Comparison of ENCODE assay signal across 16 mouse cellular contexts in genomic region chr13:57943900-57944299, GRCm38 (mm10). TPM values are rescaled to one million over a fixed set of nuclear protein-coding genes. Genes with fewer than 3 reads are reported as not detected.
A peak's percentile ranks its signal among the peaks of the same experiment; 100 is the strongest.
DNase-seq lines count a peak whose midpoint lies in the region; TF ChIP-seq lines count a peak whose summit lies in the region.
"Had no signal": no experiment of that assay in that cellular context is flagged by ENCODE, and none has a peak within 500 bp of the region (broad histone marks: within the 10 kb centered on the region; RNA-seq: fewer than 3 reads in every experiment).

No protein-coding gene starts in this region.

- intact Hi-C loops in heart, adult 2 months (cut with DNase I) = no loop called here
- intact Hi-C loops in left cerebral cortex, postnatal 36 days (cut with DNase I) = no loop called here

- no peak for TF ChIP-seq POLR2A in heart, adult 2 months (IDR thresholded peaks at IDR 0.05; ENCODE audit: insufficient read depth, low read depth, low read length)

- no peaks in the 10 kb centered on the region for H3K79me2 ChIP-seq in heart, adult 2 months (replicated peaks; ENCODE audit: control insufficient read depth, insufficient read depth, low read length)

- no peak overlapping the region for H3K4me3 ChIP-seq in heart, adult 2 months
- H3K4me3 ChIP-seq: embryonic facial prominence, embryonic 10.5 days; embryonic facial prominence, embryonic 12.5 days; forebrain, embryonic 13.5 days; forebrain, embryonic 15.5 days had no signal

- TF ChIP-seq CTCF in heart, adult 2 months (IDR thresholded peaks at IDR 0.05) = no peak

- TF ChIP-seq EP300 in heart, adult 2 months (IDR thresholded peaks at IDR 0.05; ENCODE audit: insufficient read depth, low read depth, low read length) = no peak

- H3K36me3 ChIP-seq in heart, adult 2 months (ENCODE audit: control insufficient read depth, insufficient read depth, low read length) = no peaks in the 10 kb centered on the region
- H3K36me3 ChIP-seq: embryonic facial prominence, embryonic 10.5 days; embryonic facial prominence, embryonic 12.5 days; forebrain, embryonic 15.5 days had no signal

- H3K9ac ChIP-seq in heart, adult 2 months (ENCODE audit: low read depth, low read length) = no peak overlapping the region
- H3K9ac ChIP-seq: embryonic facial prominence, embryonic 12.5 days; forebrain, embryonic 13.5 days; forebrain, embryonic 15.5 days; forebrain, postnatal 0 days had no signal

- H3K27me3 ChIP-seq in heart, adult 2 months (ENCODE audit: control insufficient read depth, insufficient read depth, low read length) = no peaks in the 10 kb centered on the region
- H3K27me3 ChIP-seq: embryonic facial prominence, embryonic 12.5 days; forebrain, embryonic 13.5 days; forebrain, embryonic 15.5 days had no signal

- no peaks in the 10 kb centered on the region; the same call in 1 of the 2 replicates for H3K4me1 ChIP-seq in heart, adult 2 months (ENCODE audit: control insufficient read depth, insufficient read depth, low read length)

- peak; percentile 52 to 59 for DNase-seq in cerebellum, postnatal 10 days
- no peak for DNase-seq in cerebellum, postnatal 36 days
- DNase-seq in heart, adult 11 months = peak; percentile 64
- DNase-seq in heart, adult 2 months = no peak
- no peak for DNase-seq in left cerebral cortex, postnatal 36 days (ENCODE audit: low spot score in 2 of 2)
- DNase-seq: adrenal gland, adult 2 months; adrenal gland, postnatal 10 days; adrenal gland, postnatal 25 days; cerebellum, adult 18-20 months; cerebellum, adult 8-10 months; forebrain, postnatal 0 days had no signal

- no peak overlapping the region for H3K27ac ChIP-seq in heart, adult 2 months
- H3K27ac ChIP-seq: embryonic facial prominence, embryonic 10.5 days; embryonic facial prominence, embryonic 12.5 days; forebrain, embryonic 13.5 days; forebrain, embryonic 15.5 days had no signal

RNA-seq across cellular contexts. Expression of gene Spock1, which starts 35.8 kb away (rescaled TPM):
- total RNA-seq in heart, adult 2 months (2021) = not detected
- 0.04 and 0.09 TPM in 2 replicates for polyA plus RNA-seq in heart, adult 2 months (2012; rRNA removed)
- total RNA-seq in left cerebral cortex, postnatal 36 days (2021) = 100 to 1,000 TPM; 269 to 303 TPM
- total RNA-seq: MEL had no signal

Comparison
In these comparisons a context has a peak if more than half of its experiments do, and no peak if none do; other contexts are left out.
1. DNase-seq: peak in cerebellum, postnatal 10 days (2 of 2) and heart, adult 11 months (single experiment); none in cerebellum, postnatal 36 days (0 of 2), heart, adult 2 months (0 of 2) and left cerebral cortex, postnatal 36 days (0 of 2).
2. RNA of gene Spock1, which starts 35.8 kb away (total RNA-seq): 269 to 303 TPM in left cerebral cortex, postnatal 36 days; not detected in heart, adult 2 months; every median in the first group is over 100 times any median in the second.